Mouse (Mus musculus) ES-E14 (cell line): ENCODE data around the gene Znrf4.

Experiments
- CHD2 ChIP-seq: IDR thresholded peaks from 2 replicates; pipeline ENCODE4 v1.6.1; 2014; ENCODE audit warnings: mild to moderate bottlenecking, low read depth, low read length, inconsistent platforms
- MAFK ChIP-seq: IDR thresholded peaks from 2 replicates; pipeline ENCODE4 v1.6.1; 2014; ENCODE audit warnings: mild to moderate bottlenecking, low read depth, low read length, inconsistent platforms; ENCODE audit not compliant: insufficient read depth
- ZC3H11A ChIP-seq: IDR thresholded peaks from 2 replicates; pipeline ENCODE4 v1.6.1; 2012; ENCODE audit warnings: low read depth, mild to moderate bottlenecking, inconsistent platforms, low read length, borderline replicate concordance
- ZNF384 ChIP-seq: IDR thresholded peaks from 2 replicates; pipeline ENCODE4 v1.6.1; 2012; ENCODE audit warnings: low read depth, low read length, inconsistent platforms

- no peak for TF ChIP-seq ZNF384
- no peak for TF ChIP-seq MAFK
- no peak for TF ChIP-seq ZC3H11A
- no peak for TF ChIP-seq CHD2
Observed at GRCm38 (mm10) chr17:56543684-56544224, 31.5 kb upstream of the Znrf4 start.
